Mouse (Mus musculus): Measurements from ENCODE around the gene Ubap2.

DNA sequence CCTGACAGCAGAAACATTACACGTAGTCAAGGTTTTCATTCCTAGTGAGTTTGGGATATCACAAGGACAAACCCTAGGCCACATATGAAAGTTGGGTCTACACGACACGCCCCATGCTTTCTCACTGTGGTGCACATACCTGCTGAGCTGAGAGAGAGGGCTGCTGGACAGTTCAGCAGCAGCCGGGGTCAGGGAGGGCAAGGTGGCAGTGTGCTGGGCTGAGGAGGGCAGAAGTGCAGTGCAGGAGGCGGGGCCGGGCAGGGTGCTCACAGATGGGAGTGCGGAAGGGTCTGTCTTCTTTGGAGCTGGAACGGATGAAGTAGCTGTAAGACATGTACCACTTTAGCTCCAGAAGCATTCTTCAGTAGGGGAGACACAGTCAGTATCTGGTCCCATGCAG is 72.8 kb downstream of the Ubap2 start:
- TF ChIP-seq CTCF (IDR thresholded peaks at IDR 0.05; ENCODE audit: borderline replicate concordance, extremely low read depth, insufficient read depth, insufficient read length) (no peak), POLR2A (IDR thresholded peaks at IDR 0.05; ENCODE audit: borderline replicate concordance, extremely low read depth, insufficient read depth, insufficient read length, poor library complexity, severe bottlenecking) (no peak)

Data from brain, embryonic 14.5 days (tissue).